In genomic region chr3:141811348-141811747, GRCm38 (mm10) we compare ENCODE assay signal across 9 mouse cellular contexts.
DNase-seq lines count a peak whose midpoint lies in the region; ATAC-seq lines count a peak whose summit lies in the region.
"Had no signal": no experiment of that assay in that cellular context is flagged by ENCODE, and none has a peak within 500 bp of the region (broad histone marks: within the 10 kb centered on the region; RNA-seq: fewer than 3 reads in every experiment).

No protein-coding gene starts in this region.

- WGBS in kidney, embryonic 14.5 days, result 23% methylated on average over 2 of the region's 2 CpGs
- 21% methylated on average over 2 of the region's 2 CpGs for whole genome bisulfite sequencing in midbrain, embryonic 14.5 days

- H3K4me3 ChIP-seq in kidney, embryonic 14.5 days (ENCODE audit: low read length), result no peak overlapping the region
- H3K4me3 ChIP-seq in midbrain, embryonic 14.5 days (replicated peaks; ENCODE audit: low read depth, low read length), result no peak overlapping the region

- peak; percentile 11 for DNase-seq in kidney, adult 11 months
- DNase-seq in adrenal gland, postnatal 14 days, result peak; percentile 76
- peak; percentile 13 for DNase-seq in kidney, adult 18-20 months
- DNase-seq in midbrain, embryonic 14.5 days, result peak; percentile 65
- DNase-seq in frontal cortex, postnatal 10 days (ENCODE audit: low spot score in 2 of 2), result no peak
- DNase-seq in right cerebral cortex, postnatal 14 days, result no peak
- DNase-seq in cerebellum, adult 9-11 months, result no peak

- no peaks in the 10 kb centered on the region for H3K9me3 ChIP-seq in kidney, embryonic 14.5 days (ENCODE audit: control insufficient read depth, low read length)
- no peaks in the 10 kb centered on the region for H3K9me3 ChIP-seq in midbrain, embryonic 14.5 days (ENCODE audit: control insufficient read depth, low read length)

- H3K27me3 ChIP-seq in kidney, embryonic 14.5 days (ENCODE audit: control insufficient read depth, insufficient read depth, low read length), result no peaks in the 10 kb centered on the region
- no peaks in the 10 kb centered on the region for H3K27me3 ChIP-seq in midbrain, embryonic 14.5 days (ENCODE audit: control insufficient read depth, insufficient read depth, low read length)

- no peak overlapping the region for H3K27ac ChIP-seq in kidney, embryonic 14.5 days (ENCODE audit: low read depth, low read length)
- no peak overlapping the region for H3K27ac ChIP-seq in midbrain, embryonic 14.5 days (replicated peaks; ENCODE audit: low read depth, low read length)
- H3K27ac ChIP-seq: macrophage had no signal

- no peak overlapping the region for H3K9ac ChIP-seq in kidney, embryonic 14.5 days (ENCODE audit: low read depth, low read length)
- H3K9ac ChIP-seq in midbrain, embryonic 14.5 days (replicated peaks; ENCODE audit: low read length), result no peak overlapping the region

- no peaks in the 10 kb centered on the region for H3K36me3 ChIP-seq in kidney, embryonic 14.5 days (ENCODE audit: control insufficient read depth, insufficient read depth, low read length)
- no peaks in the 10 kb centered on the region for H3K36me3 ChIP-seq in midbrain, embryonic 14.5 days (ENCODE audit: control insufficient read depth, insufficient read depth, low read length)

- no peaks in the 10 kb centered on the region for H3K4me1 ChIP-seq in kidney, embryonic 14.5 days (ENCODE audit: control insufficient read depth, insufficient read depth, low read length)
- peaks cover 5% of the 10 kb centered on the region; the same call in 1 of the 2 replicates for H3K4me1 ChIP-seq in midbrain, embryonic 14.5 days (ENCODE audit: control insufficient read depth, insufficient read depth, low read length)

- ATAC-seq in kidney, embryonic 14.5 days (ENCODE audit: low FRiP score, low TSS enrichment), result no peak
- ATAC-seq in midbrain, embryonic 14.5 days (ENCODE audit: low FRiP score, low TSS enrichment), result no peak

- H3K4me2 ChIP-seq in kidney, embryonic 14.5 days (replicated peaks; ENCODE audit: low read depth, low read length), result no peak overlapping the region
- H3K4me2 ChIP-seq in midbrain, embryonic 14.5 days (ENCODE audit: low read length), result no peak overlapping the region

Comparison
In these comparisons a context has a peak if more than half of its experiments do, and no peak if none do; other contexts are left out.
1. DNase-seq: peak in kidney, adult 11 months (single experiment), adrenal gland, postnatal 14 days (single experiment), kidney, adult 18-20 months (single experiment) and midbrain, embryonic 14.5 days (single experiment); none in frontal cortex, postnatal 10 days (0 of 2), right cerebral cortex, postnatal 14 days (single experiment) and cerebellum, adult 9-11 months (single experiment).